26 mouse cellular contexts compared by ENCODE assay signal in genomic region chr4:40152771-40153170, GRCm38 (mm10).
"Had no signal": no experiment of that assay in that cellular context is flagged by ENCODE, and none has a peak within 500 bp of the region (broad histone marks: within the 10 kb centered on the region; RNA-seq: fewer than 3 reads in every experiment).

No protein-coding gene starts in this region.

- H3K4me2 ChIP-seq: heart, embryonic 11.5 days; heart, embryonic 13.5 days; heart, embryonic 15.5 days; hindbrain, embryonic 12.5 days; hindbrain, embryonic 14.5 days; intestine, embryonic 15.5 days; limb, embryonic 12.5 days; liver, embryonic 13.5 days; liver, embryonic 15.5 days had no signal

- H3K27ac ChIP-seq: heart, adult 2 months; heart, embryonic 13.5 days; heart, embryonic 15.5 days; hindbrain, embryonic 10.5 days; hindbrain, embryonic 12.5 days; hindbrain, embryonic 14.5 days; intestine, embryonic 15.5 days; layer of hippocampus, adult 2 months; left cerebral cortex, adult 2 months; limb, embryonic 10.5 days; limb, embryonic 12.5 days; liver, embryonic 13.5 days; liver, embryonic 15.5 days had no signal

- H3K27me3 ChIP-seq: heart, embryonic 13.5 days; heart, embryonic 15.5 days; hindbrain, embryonic 12.5 days; intestine, embryonic 15.5 days; limb, embryonic 12.5 days; liver, embryonic 13.5 days; liver, embryonic 15.5 days had no signal

- DNase-seq: gastrocnemius, postnatal 10 days; gastrocnemius, postnatal 25 days; heart, adult 2 months; heart, postnatal 4 days; kidney, adult 18-20 months; kidney, adult 8-10 months; kidney, postnatal 10 days; kidney, postnatal 25 days; kidney, postnatal 4 days; liver; liver, embryonic 13.5 days had no signal

- H3K9me3 ChIP-seq: heart, embryonic 13.5 days; heart, embryonic 15.5 days; hindbrain, embryonic 10.5 days; hindbrain, embryonic 12.5 days; intestine, embryonic 15.5 days; limb, embryonic 10.5 days; limb, embryonic 12.5 days; liver, embryonic 13.5 days; liver, embryonic 15.5 days had no signal

- H3K9ac ChIP-seq: heart, embryonic 13.5 days; heart, embryonic 15.5 days; hindbrain, embryonic 12.5 days; hindbrain, embryonic 14.5 days; intestine, embryonic 15.5 days; limb, embryonic 12.5 days; liver, embryonic 13.5 days; liver, embryonic 15.5 days had no signal

- H3K36me3 ChIP-seq: heart, embryonic 13.5 days; heart, embryonic 15.5 days; hindbrain, embryonic 10.5 days; hindbrain, embryonic 12.5 days; intestine, embryonic 15.5 days; limb, embryonic 10.5 days; limb, embryonic 12.5 days; liver, embryonic 13.5 days had no signal

- H3K4me3 ChIP-seq: heart, adult 2 months; heart, embryonic 13.5 days; heart, embryonic 15.5 days; hindbrain, embryonic 10.5 days; hindbrain, embryonic 12.5 days; intestine, embryonic 15.5 days; layer of hippocampus, adult 2 months; left cerebral cortex, adult 2 months; limb, embryonic 10.5 days; limb, embryonic 12.5 days; liver, embryonic 13.5 days; liver, embryonic 15.5 days had no signal

- ATAC-seq: hindbrain, embryonic 16.5 days; inflammation-experienced regulatory T-cells, adult 6 months; intestine, embryonic 15.5 days; intestine, postnatal 0 days had no signal

- H3K4me1 ChIP-seq: hindbrain, embryonic 10.5 days; limb, embryonic 10.5 days; limb, embryonic 12.5 days had no signal
